Mouse (Mus musculus) forebrain, embryonic 11.5 days (tissue): ENCODE measurements around the gene Nav1. TPM values are rescaled to one million over a fixed set of nuclear protein-coding genes. Genes with fewer than 3 reads are reported as not detected.

Source experiments
- ATAC-seq: fragments of 200-750 bp; cut with Nextera tagmentation; replicated peaks from 2 replicates; pipeline ENCODE4 v1.8.0; 2017; ENCODE audit warnings: moderate TSS enrichment; ENCODE audit not compliant: low FRiP score
- DNase-seq: peaks from one replicate; pipeline ENCODE4 v3.0.0-alpha.2; 2017; ENCODE audit warnings: low spot score
- H3K27ac ChIP-seq: fragments of 300-500 bp; sonication (generic); 2 replicates; pipeline ENCODE4 v1.5.1; 2014; ENCODE audit warnings: low read depth, low read length
- H3K27me3 ChIP-seq: fragments of 300-500 bp; sonication (generic); 2 replicates; pipeline ENCODE4 v1.6.1; 2014; ENCODE audit warnings: mild to moderate bottlenecking, low read length, mixed read lengths; ENCODE audit not compliant: control insufficient read depth, insufficient read depth
- H3K36me3 ChIP-seq: fragments of 300-500 bp; sonication (generic); 2 replicates; pipeline ENCODE4 v1.6.1; 2014; ENCODE audit warnings: mild to moderate bottlenecking, low read length, moderate library complexity, mixed read lengths; ENCODE audit not compliant: control insufficient read depth, insufficient read depth
- H3K4me1 ChIP-seq: fragments of 300-500 bp; sonication (generic); replicated peaks from 2 replicates; pipeline ENCODE4 v1.6.1; 2014; ENCODE audit warnings: low read length, mixed read lengths; ENCODE audit not compliant: control insufficient read depth, insufficient read depth
- H3K4me2 ChIP-seq: fragments of 300-500 bp; sonication (generic); 2 replicates; pipeline ENCODE4 v1.6.1; 2014; ENCODE audit warnings: low read depth, mild to moderate bottlenecking, low read length, moderate library complexity, mixed read lengths; ENCODE audit not compliant: severe bottlenecking
- H3K4me3 ChIP-seq: fragments of 300-500 bp; sonication (generic); 2 replicates; pipeline ENCODE4 v1.5.1; 2014; ENCODE audit warnings: low read depth, low read length
- H3K9ac ChIP-seq: fragments of 300-500 bp; sonication (generic); 2 replicates; pipeline ENCODE4 v1.6.1; 2014; ENCODE audit warnings: low read length
- H3K9me3 ChIP-seq: fragments of 300-500 bp; sonication (generic); 2 replicates; pipeline ENCODE4 v1.6.1; 2016; ENCODE audit warnings: low read length, mixed read lengths; ENCODE audit not compliant: control insufficient read depth
- WGBS: fragments of 180-500 bp; shearing (Covaris S2); extraction: QIAGEN DNeasy Blood & Tissue Kit; methylation state at CpG from one replicate; pipeline ENCODE4 v1.1.7; 2014; 5-methylcytosine and 5-hydroxymethylcytosine counted together
- microRNA-seq: library from miRNA; unstranded; fragments of <30 nt; microRNA quantifications from one replicate; pipeline ENCODE4, GENCODE M21; 2016; ENCODE audit not compliant: insufficient number of aligned reads
- polyA plus RNA-seq: library from polyadenylated mRNA; unstranded; fragments of >200 nt; fragmentation: Nextera tagmentation; extraction: Ambion mirVana; gene quantifications from 2 replicates; pipeline ENCODE4 v1.2.1, GENCODE M21; 2014

Gene Nav1
- polyA plus RNA-seq, 1 experiment from 2014 or later, result 26.9 TPM

- no peak for ATAC-seq
- DNase-seq, result no peak
- peaks cover 39% of the 10 kb centered on the region for H3K36me3 ChIP-seq
- no peaks in the 10 kb centered on the region for H3K4me1 ChIP-seq
- no peak overlapping the region for H3K4me2 ChIP-seq
- WGBS, result 90% methylated on average over 9 of the region's 9 CpGs
- H3K27me3 ChIP-seq, result no peaks in the 10 kb centered on the region
- H3K9ac ChIP-seq, result no peak overlapping the region
- no peak overlapping the region for H3K27ac ChIP-seq
- no peak overlapping the region for H3K4me3 ChIP-seq
- H3K9me3 ChIP-seq, result no peaks in the 10 kb centered on the region
Observed at GRCm38 (mm10) chr1:135385161-135385560, 221.9 kb downstream of the Nav1 start.

Small RNA genes within 50 kb of the gene (microRNA-seq; reads per million reads assigned to microRNA genes)
- gene Mir1231, result not detected

Other genes with a start within 250 kb of the Nav1 start
- gene Shisa4, start 232.1 kb downstream of the Nav1 start, polyA plus RNA-seq, result 50.3 and 58.7 TPM in 2 replicates
- gene Ipo9, start 176.8 kb downstream of the Nav1 start, polyA plus RNA-seq, result 200 and 204 TPM in 2 replicates
- gene Csrp1, start 112.8 kb upstream of the Nav1 start, polyA plus RNA-seq, result 37.1 and 39.1 TPM in 2 replicates
- 21.5 and 24.2 TPM in 2 replicates for gene Phlda3, start 158.8 kb upstream of the Nav1 start, polyA plus RNA-seq
- gene Tnni1, start 172.1 kb upstream of the Nav1 start, polyA plus RNA-seq, result 0.65 and 1.1 TPM in 2 replicates
- gene Lad1, start 211.3 kb upstream of the Nav1 start, polyA plus RNA-seq, result 0.47 and 0.65 TPM in 2 replicates
- 0.25 TPM in 1 of 2 replicates, not detected in the other for gene Tnnt2, start 229.1 kb upstream of the Nav1 start, polyA plus RNA-seq